Mouse (Mus musculus): ENCODE results near the gene Pdk2.

- TF ChIP-seq EP300 (IDR thresholded peaks at IDR 0.05; ENCODE audit: low read depth) (no peak), CTCF (IDR thresholded peaks at IDR 0.05; ENCODE audit: low read depth) (no peak)
Observed at GRCm38 (mm10) chr11:95079256-95079875, 38.2 kb upstream of the Pdk2 start.
